Mouse (Mus musculus) midbrain, postnatal 0 days (tissue): ENCODE measurements around the gene Gm17509. TPM values are rescaled to one million over a fixed set of nuclear protein-coding genes. Genes with fewer than 3 reads are reported as not detected.
"Not testable (repeated sequence)": the region's sequence is repeated elsewhere in the genome, so short reads cannot be mapped to it uniquely, and the experiment has no call there.

Experiments
- ATAC-seq: fragments of 200-750 bp; cut with Nextera tagmentation; 2 replicates; pipeline ENCODE4 v1.8.0; 2017; ENCODE audit warnings: moderate number of reproducible peaks, mild to moderate bottlenecking, moderate TSS enrichment, moderate library complexity; ENCODE audit not compliant: low FRiP score
- DNase-seq: peaks from one replicate; pipeline ENCODE4 v3.0.0-alpha.2; 2015; ENCODE audit warnings: low spot score
- H3K27ac ChIP-seq: fragments of 300-500 bp; sonication (generic); 2 replicates; pipeline ENCODE4 v1.5.1; 2014; ENCODE audit warnings: low read depth, mild to moderate bottlenecking, low read length, mixed read lengths
- H3K27me3 ChIP-seq: fragments of 300-500 bp; sonication (generic); 2 replicates; pipeline ENCODE4 v1.6.1; 2014; ENCODE audit warnings: low read length, control low read depth, mixed read lengths; ENCODE audit not compliant: insufficient read depth
- H3K36me3 ChIP-seq: fragments of 300-500 bp; sonication (generic); 2 replicates; pipeline ENCODE4 v1.6.1; 2014; ENCODE audit warnings: low read length, control low read depth, mixed read lengths; ENCODE audit not compliant: insufficient read depth
- H3K4me1 ChIP-seq: fragments of 300-500 bp; sonication (generic); 2 replicates; pipeline ENCODE4 v1.6.1; 2014; ENCODE audit warnings: mild to moderate bottlenecking, control low read depth, antibody characterized with exemption, low read length, mixed read lengths; ENCODE audit not compliant: insufficient read depth
- H3K4me2 ChIP-seq: fragments of 300-500 bp; sonication (generic); 2 replicates; pipeline ENCODE4 v1.6.1; 2014; ENCODE audit warnings: low read depth, mild to moderate bottlenecking, low read length, mixed read lengths; ENCODE audit not compliant: poor library complexity, severe bottlenecking
- H3K4me3 ChIP-seq: fragments of 300-500 bp; sonication (generic); 2 replicates; pipeline ENCODE4 v1.5.1; 2014; ENCODE audit warnings: low read depth, mild to moderate bottlenecking, low read length, moderate library complexity
- H3K9ac ChIP-seq: fragments of 300-500 bp; sonication (generic); replicated peaks from 2 replicates; pipeline ENCODE4 v1.6.1; 2014; ENCODE audit warnings: mild to moderate bottlenecking, low read length, moderate library complexity, mixed read lengths; ENCODE audit not compliant: poor library complexity, severe bottlenecking
- H3K9me3 ChIP-seq: fragments of 300-500 bp; sonication (generic); 2 replicates; pipeline ENCODE4 v1.6.1; 2016; ENCODE audit warnings: low read length, control low read depth
- CTCF ChIP-seq: IDR thresholded peaks from 2 replicates; pipeline ENCODE4 v1.5.1; 2016; ENCODE audit warnings: antibody characterized with exemption, mild to moderate bottlenecking
- WGBS: fragments of 180-500 bp; shearing (Covaris S2); extraction: QIAGEN DNeasy Blood & Tissue Kit; methylation state at CpG from one replicate; pipeline ENCODE4 v1.1.7; 2014; 5-methylcytosine and 5-hydroxymethylcytosine counted together
- polyA plus RNA-seq: library from polyadenylated mRNA; unstranded; fragments of >200 nt; fragmentation: Nextera tagmentation; extraction: Ambion mirVana; gene quantifications from 2 replicates; pipeline ENCODE4 v1.2.1, GENCODE M21; 2015
- total RNA-seq: library from RNA; depleted of rRNA; stranded (reverse); fragments of >200 nt; gene quantifications from 2 replicates; pipeline ENCODE4 v1.2.3, GENCODE M21; 2014; rRNA removed

Gene Gm17509
- total and polyA plus RNA-seq, 2 experiments from 2014 or later = 0.16 to 0.71 TPM

GRCm38 (mm10) chr13:117192161-117192560 is 28.7 kb downstream of the Gm17509 start:
- no peaks in the 10 kb centered on the region for H3K36me3 ChIP-seq
- no peak overlapping the region for H3K4me3 ChIP-seq
- H3K4me1 ChIP-seq = no peaks in the 10 kb centered on the region
- H3K4me2 ChIP-seq = no peak overlapping the region
- no peak for ATAC-seq
- H3K27me3 ChIP-seq = no peaks in the 10 kb centered on the region
- no peaks in the 10 kb centered on the region for H3K9me3 ChIP-seq
- DNase-seq = no peak
- H3K9ac ChIP-seq = no peak overlapping the region
- 86% methylated on average over 5 of the region's 5 CpGs for WGBS
- no peak overlapping the region for H3K27ac ChIP-seq
- TF ChIP-seq CTCF = no peak

GRCm38 (mm10) chr13:117185329-117185728 is 35.5 kb downstream of the Gm17509 start:
- Histone ChIP-seq H3K27ac (no peak overlapping the region), H3K9ac (no peak overlapping the region), H3K36me3 (no peaks in the 10 kb centered on the region), H3K27me3 (no peaks in the 10 kb centered on the region), H3K4me3 (no peak overlapping the region), H3K9me3 (no peaks in the 10 kb centered on the region), H3K4me2 (no peak overlapping the region), H3K4me1 (no peaks in the 10 kb centered on the region)
- TF ChIP-seq CTCF = no peak
- DNase-seq = no peak
- ATAC-seq = peak; percentile 62
- whole genome bisulfite sequencing = 63% methylated on average over 6 of the region's 6 CpGs

GRCm38 (mm10) chr13:117183288-117183687 is 37.6 kb downstream of the Gm17509 start:
- no peak for TF ChIP-seq CTCF
- Histone ChIP-seq H3K9ac (no peak overlapping the region), H3K27ac (no peak overlapping the region), H3K27me3 (no peaks in the 10 kb centered on the region), H3K4me3 (no peak overlapping the region), H3K4me2 (no peak overlapping the region), H3K36me3 (no peaks in the 10 kb centered on the region), H3K9me3 (no peaks in the 10 kb centered on the region), H3K4me1 (no peaks in the 10 kb centered on the region)
- WGBS = 73% methylated on average over 6 of the region's 6 CpGs
- ATAC-seq (no peak), DNase-seq (no peak)

- H3K36me3 ChIP-seq, H3K27ac ChIP-seq, ATAC-seq, H3K4me1 ChIP-seq, H3K27me3 ChIP-seq, H3K4me2 ChIP-seq, H3K9me3 ChIP-seq, H3K9ac ChIP-seq, H3K4me3 ChIP-seq, DNase-seq: not testable (repeated sequence)
- WGBS = 49% methylated on average over 3 of the region's 3 CpGs
Observed at GRCm38 (mm10) chr13:117180912-117181311, 40.0 kb downstream of the Gm17509 start.

Other genes with a start within 250 kb of the Gm17509 start
- gene Parp8, start 195.5 kb downstream of the Gm17509 start, total RNA-seq = 40.0 and 53.9 TPM in 2 replicates
- gene Parp8, start 195.5 kb downstream of the Gm17509 start, polyA plus RNA-seq = 22.3 and 24.5 TPM in 2 replicates
- 9.2 and 13.6 TPM in 2 replicates for gene Emb, start 12.5 kb downstream of the Gm17509 start, total RNA-seq
- 10.3 and 12.0 TPM in 2 replicates for gene Emb, start 12.5 kb downstream of the Gm17509 start, polyA plus RNA-seq